Mouse (Mus musculus) myocyte (in vitro differentiated cells): ENCODE measurements around the gene Tmub1.

Experiments used
- MAX ChIP-seq: IDR thresholded peaks from one replicate; pipeline ENCODE4 v1.6.1; 2011; ENCODE audit warnings: low read depth, mild to moderate bottlenecking, control low read depth
- MYOG ChIP-seq, 3 experiments: IDR thresholded peaks; one replicate each; pipeline ENCODE4 v1.6.1; 2011; ENCODE audit warnings: control low read depth in 2 of 3, low read depth in 2 of 3, mild to moderate bottlenecking in 2 of 3; ENCODE audit not compliant: insufficient read length in 2 of 3, control insufficient read depth in 1 of 3, insufficient read depth in 1 of 3
- POLR2A ChIP-seq: IDR thresholded peaks from one replicate; pipeline ENCODE4 v1.6.1; 2011; ENCODE audit warnings: low read depth, mild to moderate bottlenecking, control low read depth, moderate library complexity; ENCODE audit not compliant: insufficient read length
- POLR2AphosphoS2 ChIP-seq: IDR thresholded peaks from one replicate; pipeline ENCODE4 v1.6.1; 2011; ENCODE audit warnings: low read depth, control low read depth; ENCODE audit not compliant: insufficient read length
- REST ChIP-seq: IDR thresholded peaks from one replicate; pipeline ENCODE4 v1.6.1; 2011; ENCODE audit warnings: mild to moderate bottlenecking, control low read depth, moderate library complexity; ENCODE audit not compliant: insufficient read depth, insufficient read length
- SRF ChIP-seq: IDR thresholded peaks from one replicate; pipeline ENCODE4 v1.6.1; 2011; ENCODE audit warnings: low read depth; ENCODE audit not compliant: control insufficient read depth, insufficient read length
- TCF12 ChIP-seq: IDR thresholded peaks from one replicate; pipeline ENCODE4 v1.6.1; 2011; ENCODE audit warnings: mild to moderate bottlenecking, control low read depth; ENCODE audit not compliant: poor library complexity, insufficient read depth, severe bottlenecking
- USF1 ChIP-seq: IDR thresholded peaks from one replicate; pipeline ENCODE4 v1.6.1; 2011; ENCODE audit warnings: low read depth, mild to moderate bottlenecking, control low read depth, moderate library complexity

DNA sequence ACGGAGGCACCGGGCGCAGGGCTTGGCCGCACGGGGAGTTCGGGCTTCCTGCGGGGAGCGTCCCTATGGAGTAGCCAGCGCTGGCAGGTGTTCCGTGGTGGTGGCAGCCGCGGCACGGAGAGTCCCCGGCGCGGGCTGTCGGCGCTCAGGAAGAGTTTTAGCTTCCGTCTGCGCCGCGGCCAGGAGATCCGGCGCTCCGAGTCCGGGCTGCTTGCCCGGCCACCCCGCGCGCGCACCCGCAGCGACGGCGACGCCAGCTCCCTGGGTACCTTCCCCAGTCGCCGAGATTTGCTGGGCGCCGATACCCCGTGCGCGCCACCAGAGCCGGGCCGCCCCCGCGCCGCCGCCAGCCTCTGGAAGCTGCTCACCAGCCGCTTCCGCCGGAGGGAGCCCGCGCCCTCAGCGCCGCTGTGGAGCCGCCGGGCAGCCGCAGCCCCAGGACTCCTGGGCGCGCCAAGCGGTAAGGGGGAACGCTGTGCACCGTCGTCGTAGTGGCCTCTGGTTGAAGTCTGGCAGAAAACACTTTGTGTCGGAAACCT, 27.1 kb upstream of the Tmub1 start:
- TF ChIP-seq USF1 (no peak), POLR2A (no peak), MAX (no peak), POLR2AphosphoS2 (no peak), TCF12 (no peak), MYOG (IDR thresholded peaks at IDR 0.05; ENCODE audit: control insufficient read depth in 1 of 3, insufficient read depth in 1 of 3, insufficient read length in 2 of 3, low read depth in 2 of 3) (no peak), REST (no peak), SRF (no peak)
